Mouse (Mus musculus): Measurements from ENCODE around the gene Stpg3. TPM values are rescaled to one million over a fixed set of nuclear protein-coding genes. Genes with fewer than 3 reads are reported as not detected.

Stpg3 gene
- total and polyA plus RNA-seq, 3 experiments: not detected

- H3K79me2 ChIP-seq (replicated peaks; ENCODE audit: control insufficient read depth, extremely low read depth, insufficient read depth, poor library complexity, severe bottlenecking): no peaks in the 10 kb centered on the region
- dilution Hi-C loops (cut with MboI; ENCODE audit: extremely low pct_ligation_motif_present, extremely low pct_unique_long_range_greater_than_20kb, low sequenced_read_pairs): no loop called here
- peaks cover 9% of the 10 kb centered on the region for H3K9me3 ChIP-seq (replicated peaks; ENCODE audit: low read length)
- TF ChIP-seq RAD21 (IDR thresholded peaks at IDR 0.05; ENCODE audit: low read depth, low read length) (no peak), ELF1 (IDR thresholded peaks at IDR 0.05; ENCODE audit: low read depth, low read length) (no peak), ZNF384 (IDR thresholded peaks at IDR 0.05; ENCODE audit: low read depth, low read length) (no peak), MEF2A (IDR thresholded peaks at IDR 0.05; ENCODE audit: borderline replicate concordance, low read depth, low read length) (no peak), CTCF (conservative IDR thresholded peaks at IDR 0.05 in 1 of 2, IDR thresholded peaks at IDR 0.05 in 1 of 2; ENCODE audit: low read depth in 2 of 2, low read length in 2 of 2) (no peak), USF1 (IDR thresholded peaks at IDR 0.05; ENCODE audit: low read depth, low read length) (no peak), MAX (IDR thresholded peaks at IDR 0.05; ENCODE audit: low read length) (no peak), POLR2A (IDR thresholded peaks at IDR 0.05; ENCODE audit: low read depth, low read length) (no peak), TBP (conservative IDR thresholded peaks at IDR 0.05; ENCODE audit: low read depth, low read length) (no peak), SMC3 (IDR thresholded peaks at IDR 0.05; ENCODE audit: low read depth, low read length) (no peak), MYC (IDR thresholded peaks at IDR 0.05; ENCODE audit: low read depth, low read length) (no peak), POLR2AphosphoS2 (IDR thresholded peaks at IDR 0.05; ENCODE audit: low read depth, low read length) (no peak), NELFE (IDR thresholded peaks at IDR 0.05; ENCODE audit: low read depth, low read length) (no peak), HCFC1 (IDR thresholded peaks at IDR 0.05; ENCODE audit: low read depth, low read length) (no peak)
- H3K4me3 ChIP-seq (replicated peaks in 1 of 3; ENCODE audit: low read depth in 2 of 3, low read length in 2 of 3, poor library complexity in 1 of 3): no peak overlapping the region
- peaks cover 81% of the 10 kb centered on the region for H3K27me3 ChIP-seq (replicated peaks)
- DNase-seq (ENCODE audit: extremely low read depth): no peak
- in situ Hi-C loops (cut with MboI; ENCODE audit: low pct_ligation_motif_present, low pct_unique_long_range_greater_than_20kb, low sequenced_read_pairs): no loop called here
- no peak overlapping the region for H3K9ac ChIP-seq (ENCODE audit: insufficient read depth, low read depth)
- no peaks in the 10 kb centered on the region for H3K36me3 ChIP-seq (replicated peaks in 1 of 2; ENCODE audit: control insufficient read depth in 1 of 2, insufficient read depth in 1 of 2, low read length in 1 of 2)
- no peak overlapping the region for H3K27ac ChIP-seq (ENCODE audit: insufficient read depth, low read depth)
- H3K4me1 ChIP-seq (ENCODE audit: control insufficient read depth in 1 of 2, insufficient read depth in 2 of 2): peaks cover 12 to 21% of the 10 kb centered on the region in 2 experiments
- no peak overlapping the region for H3K4me2 ChIP-seq (ENCODE audit: insufficient read depth, low read depth, poor library complexity, severe bottlenecking)
These were observed 37.9 kb downstream of the Stpg3 start for GRCm38 (mm10) chr2:25176573-25176972.

- no peak overlapping the region for H3K4me3 ChIP-seq (replicated peaks in 1 of 3; ENCODE audit: low read depth in 2 of 3, low read length in 2 of 3, poor library complexity in 1 of 3)
- in situ Hi-C loops (cut with MboI; ENCODE audit: low pct_ligation_motif_present, low pct_unique_long_range_greater_than_20kb, low sequenced_read_pairs) (no loop called here), dilution Hi-C loops (cut with MboI; ENCODE audit: extremely low pct_ligation_motif_present, extremely low pct_unique_long_range_greater_than_20kb, low sequenced_read_pairs) (no loop called here)
- H3K9me3 ChIP-seq (replicated peaks; ENCODE audit: low read length): peaks cover under 1% of the 10 kb centered on the region
- H3K27me3 ChIP-seq (replicated peaks): peaks cover 72% of the 10 kb centered on the region
- TF ChIP-seq ETS1 (conservative IDR thresholded peaks at IDR 0.05; ENCODE audit: low read depth, low read length) (no peak), POLR2AphosphoS2 (IDR thresholded peaks at IDR 0.05; ENCODE audit: low read depth, low read length) (no peak), GABPA (IDR thresholded peaks at IDR 0.05; ENCODE audit: insufficient replicate concordance, low read depth, low read length) (no peak), EP300 (IDR thresholded peaks at IDR 0.05; ENCODE audit: low read length) (no peak), ELF1 (IDR thresholded peaks at IDR 0.05; ENCODE audit: low read depth, low read length) (no peak)
- H3K36me3 ChIP-seq (replicated peaks in 1 of 2; ENCODE audit: control insufficient read depth in 1 of 2, insufficient read depth in 1 of 2, low read length in 1 of 2): no peaks in the 10 kb centered on the region
- H3K4me1 ChIP-seq (ENCODE audit: control insufficient read depth in 1 of 2, insufficient read depth in 2 of 2): peaks cover 12 to 15% of the 10 kb centered on the region in 2 experiments
- no peak for DNase-seq (ENCODE audit: extremely low read depth)
- no peak overlapping the region for H3K4me2 ChIP-seq (ENCODE audit: insufficient read depth, low read depth, poor library complexity, severe bottlenecking)
- no peak overlapping the region for H3K9ac ChIP-seq (ENCODE audit: insufficient read depth, low read depth)
- no peak overlapping the region for H3K27ac ChIP-seq (ENCODE audit: insufficient read depth, low read depth)
- no peaks in the 10 kb centered on the region for H3K79me2 ChIP-seq (replicated peaks; ENCODE audit: control insufficient read depth, extremely low read depth, insufficient read depth, poor library complexity, severe bottlenecking)
These were observed 38.8 kb downstream of the Stpg3 start for GRCm38 (mm10) chr2:25175690-25176078.
